Mouse (Mus musculus) heart, postnatal 0 days (tissue): ENCODE results near the gene Ccdc14.

Experiments used
- CTCF ChIP-seq: IDR thresholded peaks from 2 replicates; pipeline ENCODE4 v1.5.1; 2016; ENCODE audit warnings: antibody characterized with exemption, control low read depth, low read depth
- EP300 ChIP-seq: IDR thresholded peaks from 2 replicates; pipeline ENCODE4 v1.6.1; 2016; ENCODE audit warnings: antibody characterized with exemption, low read depth

DNA sequence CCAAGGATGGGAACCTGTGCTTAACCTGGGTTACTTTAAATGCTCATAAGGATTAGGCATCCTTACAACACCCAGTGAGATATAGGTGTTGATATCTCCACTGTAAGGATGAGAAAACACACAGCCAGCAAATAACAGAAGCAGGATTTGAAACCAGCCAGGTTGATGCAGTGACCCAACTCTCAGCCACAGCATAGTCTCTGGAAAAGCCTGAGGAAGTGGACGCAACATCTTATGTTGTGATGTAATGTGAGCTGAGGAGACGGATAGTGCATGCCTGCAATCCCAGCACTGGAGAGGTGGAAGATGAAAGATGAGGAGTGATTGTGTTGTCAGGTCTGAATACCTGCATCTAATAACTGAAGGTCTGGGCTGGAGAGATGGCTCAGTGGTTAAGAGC is 77.0 kb downstream of the Ccdc14 start:
- no peak for TF ChIP-seq CTCF
- TF ChIP-seq EP300, result no peak
